Mouse (Mus musculus) CH12.LX (cell line): ENCODE measurements around the gene Gm10681. TPM values are rescaled to one million over a fixed set of nuclear protein-coding genes. Genes with fewer than 3 reads are reported as not detected.

ENCODE experiments used
- polyA plus RNA-seq: library from polyadenylated mRNA; unstranded; fragments of >175 nt; gene quantifications from 2 replicates; pipeline ENCODE4 v1.2.1, GENCODE M21; 2012; ENCODE audit warnings: low read depth; ENCODE audit not compliant: insufficient read length
- total RNA-seq, 2 experiments: library from RNA; depleted of rRNA; stranded (reverse); fragments of 300-350 nt in 1 of 2; fragments of >200 nt in 1 of 2; gene quantifications; 2 replicates each; pipeline ENCODE4 v1.2.3; 2012 to 2014

The Gm10681 gene
- total and polyA plus RNA-seq, 3 experiments, result not detected

Other genes starting within 250 kb of the Gm10681 start
- 500 and 631 TPM in 2 replicates for gene Phgdh, start 248.8 kb downstream of the Gm10681 start, total RNA-seq (2012; rRNA removed)
- 540 and 587 TPM in 2 replicates for gene Phgdh, start 248.8 kb downstream of the Gm10681 start, total RNA-seq (2014; rRNA removed)
- gene Phgdh, start 248.8 kb downstream of the Gm10681 start, polyA plus RNA-seq, result 543 and 677 TPM in 2 replicates
- gene Zfp697, start 206.3 kb downstream of the Gm10681 start, total RNA-seq (2012; rRNA removed), result 0.04 TPM in 1 of 2 replicates, not detected in the other
- gene Zfp697, start 206.3 kb downstream of the Gm10681 start, total RNA-seq (2014; rRNA removed), result not detected in 2 replicates
- not detected in 2 replicates for gene Zfp697, start 206.3 kb downstream of the Gm10681 start, polyA plus RNA-seq
- gene Gm4450, start 131.7 kb downstream of the Gm10681 start, total RNA-seq (2012; rRNA removed), result not detected in 2 replicates
- gene Gm4450, start 131.7 kb downstream of the Gm10681 start, total RNA-seq (2014; rRNA removed), result not detected in 2 replicates
- not detected in 2 replicates for gene Gm4450, start 131.7 kb downstream of the Gm10681 start, polyA plus RNA-seq
- not detected in 2 replicates for gene Hsd3b4, start 78.3 kb downstream of the Gm10681 start, total RNA-seq (2012; rRNA removed)
- gene Hsd3b4, start 78.3 kb downstream of the Gm10681 start, total RNA-seq (2014; rRNA removed), result not detected in 2 replicates
- not detected in 2 replicates for gene Hsd3b4, start 78.3 kb downstream of the Gm10681 start, polyA plus RNA-seq
- not detected in 2 replicates for gene Hsd3b5, start 41.4 kb upstream of the Gm10681 start, total RNA-seq (2012; rRNA removed)
- not detected in 2 replicates for gene Hsd3b5, start 41.4 kb upstream of the Gm10681 start, total RNA-seq (2014; rRNA removed)
- not detected in 2 replicates for gene Hsd3b5, start 41.4 kb upstream of the Gm10681 start, polyA plus RNA-seq
- gene Hsd3b2, start 135.7 kb upstream of the Gm10681 start, total RNA-seq (2012; rRNA removed), result not detected in 2 replicates
- not detected in 2 replicates for gene Hsd3b2, start 135.7 kb upstream of the Gm10681 start, total RNA-seq (2014; rRNA removed)
- not detected in 2 replicates for gene Hsd3b2, start 135.7 kb upstream of the Gm10681 start, polyA plus RNA-seq
- not detected in 2 replicates for gene Hsd3b3, start 174.3 kb upstream of the Gm10681 start, total RNA-seq (2012; rRNA removed)
- not detected in 2 replicates for gene Hsd3b3, start 174.3 kb upstream of the Gm10681 start, total RNA-seq (2014; rRNA removed)
- gene Hsd3b3, start 174.3 kb upstream of the Gm10681 start, polyA plus RNA-seq, result not detected in 2 replicates
- not detected in 2 replicates for gene Hsd3b6, start 225.6 kb upstream of the Gm10681 start, total RNA-seq (2012; rRNA removed)
- not detected in 2 replicates for gene Hsd3b6, start 225.6 kb upstream of the Gm10681 start, total RNA-seq (2014; rRNA removed)
- not detected in 2 replicates for gene Hsd3b6, start 225.6 kb upstream of the Gm10681 start, polyA plus RNA-seq